Mouse (Mus musculus) hindbrain, embryonic 14.5 days (tissue): ENCODE results near the gene Gm9936. TPM values are rescaled to one million over a fixed set of nuclear protein-coding genes. Genes with fewer than 3 reads are reported as not detected.
"Not testable (repeated sequence)": the region's sequence is repeated elsewhere in the genome, so short reads cannot be mapped to it uniquely, and the experiment has no call there.

Experiments used
- ATAC-seq: fragments of 200-750 bp; cut with Nextera tagmentation; 2 replicates; pipeline ENCODE4 v1.8.0; 2017; ENCODE audit warnings: moderate number of reproducible peaks, mild to moderate bottlenecking, moderate TSS enrichment, moderate library complexity; ENCODE audit not compliant: low FRiP score
- DNase-seq: peaks from one replicate; pipeline ENCODE4 v3.0.0-alpha.2; 2015; ENCODE audit warnings: low spot score
- H3K27ac ChIP-seq: fragments of 300-500 bp; sonication (generic); 2 replicates; pipeline ENCODE4 v1.5.1; 2014; ENCODE audit warnings: mild to moderate bottlenecking, moderate library complexity
- H3K27me3 ChIP-seq: fragments of 300-500 bp; sonication (generic); 2 replicates; pipeline ENCODE4 v1.6.1; 2014; ENCODE audit warnings: mild to moderate bottlenecking, low read length, mixed read lengths; ENCODE audit not compliant: control insufficient read depth, insufficient read depth
- H3K36me3 ChIP-seq: fragments of 300-500 bp; sonication (generic); replicated peaks from 2 replicates; pipeline ENCODE4 v1.6.1; 2014; ENCODE audit not compliant: control insufficient read depth, insufficient read depth
- H3K4me1 ChIP-seq: fragments of 300-500 bp; sonication (generic); replicated peaks from 2 replicates; pipeline ENCODE4 v1.6.1; 2014; ENCODE audit warnings: antibody characterized with exemption, low read length, mixed read lengths; ENCODE audit not compliant: control insufficient read depth, insufficient read depth
- H3K4me2 ChIP-seq: fragments of 300-500 bp; sonication (generic); replicated peaks from 2 replicates; pipeline ENCODE4 v1.6.1; 2014; ENCODE audit warnings: mild to moderate bottlenecking, moderate library complexity
- H3K4me3 ChIP-seq: fragments of 300-500 bp; sonication (generic); replicated peaks from 2 replicates; pipeline ENCODE4 v1.5.1; 2014; ENCODE audit warnings: mild to moderate bottlenecking, low read length
- H3K9ac ChIP-seq: fragments of 300-500 bp; sonication (generic); 2 replicates; pipeline ENCODE4 v1.6.1; 2014
- H3K9me3 ChIP-seq: fragments of 300-500 bp; sonication (generic); 2 replicates; pipeline ENCODE4 v1.6.1; 2016; ENCODE audit warnings: low read length; ENCODE audit not compliant: control insufficient read depth
- WGBS: fragments of 180-500 bp; shearing (Covaris S2); extraction: QIAGEN DNeasy Blood & Tissue Kit; methylation state at CpG from one replicate; pipeline ENCODE4 v1.1.7; 2014; 5-methylcytosine and 5-hydroxymethylcytosine counted together
- polyA plus RNA-seq: library from polyadenylated mRNA; unstranded; fragments of >200 nt; fragmentation: Nextera tagmentation; extraction: Ambion mirVana; gene quantifications from 2 replicates; pipeline ENCODE4 v1.2.1, GENCODE M21; 2014

Gm9936 gene
- polyA plus RNA-seq, 1 experiment from 2014 or later: 2.6 TPM

DNA sequence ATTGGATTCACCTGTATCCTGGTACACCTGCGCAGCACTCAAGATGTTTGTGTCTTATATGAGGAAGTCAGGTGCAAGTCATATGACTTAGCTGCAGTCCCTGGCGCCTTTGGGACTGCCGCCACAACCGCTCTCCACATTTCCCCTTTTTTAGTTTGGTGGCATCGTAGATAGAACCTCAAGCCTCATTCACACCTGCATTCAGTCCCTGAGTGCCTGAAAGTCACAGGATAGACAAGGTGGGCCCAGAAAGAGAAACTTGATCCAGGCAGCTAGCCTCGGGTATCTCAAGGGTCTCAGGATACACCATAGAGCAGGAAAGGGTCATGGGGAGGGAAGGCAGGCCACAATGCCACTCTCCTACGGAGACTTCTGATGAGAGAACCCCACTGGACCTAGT, 23.8 kb upstream of the Gm9936 start:
- H3K27me3 ChIP-seq, ATAC-seq: not testable (repeated sequence)

DNA sequence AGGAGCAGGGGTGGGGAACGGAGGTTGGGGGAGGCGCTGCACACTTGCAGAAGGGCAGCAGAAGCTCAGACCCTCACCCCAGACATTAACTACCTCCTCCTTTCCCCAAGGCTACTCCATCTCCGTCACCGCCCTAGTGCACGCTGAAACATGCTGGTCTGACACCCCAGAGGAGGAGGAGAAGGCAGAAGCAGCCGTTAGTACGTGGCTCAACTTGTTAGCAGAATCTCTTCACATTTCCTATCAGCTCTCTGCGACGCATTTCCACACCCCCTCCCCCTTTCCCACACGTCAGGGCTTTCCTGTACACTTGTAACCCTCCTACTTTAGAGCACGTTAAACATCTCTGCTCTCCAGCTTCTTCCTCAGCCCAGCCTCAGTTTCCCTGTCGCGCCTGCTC, 20.9 kb upstream of the Gm9936 start:
- H3K27ac ChIP-seq: no peak overlapping the region
- no peak for ATAC-seq
- no peak overlapping the region for H3K9ac ChIP-seq
- H3K4me1 ChIP-seq: no peaks in the 10 kb centered on the region
- H3K36me3 ChIP-seq: no peaks in the 10 kb centered on the region
- no peaks in the 10 kb centered on the region for H3K27me3 ChIP-seq
- H3K9me3 ChIP-seq: no peaks in the 10 kb centered on the region
- no peak overlapping the region for H3K4me3 ChIP-seq
- DNase-seq: no peak
- H3K4me2 ChIP-seq: no peak overlapping the region
- 69% methylated on average over 13 of the region's 13 CpGs for WGBS

More for the DNA sequence above, 23.8 kb upstream of the Gm9936 start:
- not testable (repeated sequence) for DNase-seq, H3K27ac ChIP-seq, H3K4me2 ChIP-seq, H3K9ac ChIP-seq, H3K4me1 ChIP-seq, H3K9me3 ChIP-seq, H3K36me3 ChIP-seq, H3K4me3 ChIP-seq
- 88% methylated on average over 6 of the region's 7 CpGs for WGBS

DNA sequence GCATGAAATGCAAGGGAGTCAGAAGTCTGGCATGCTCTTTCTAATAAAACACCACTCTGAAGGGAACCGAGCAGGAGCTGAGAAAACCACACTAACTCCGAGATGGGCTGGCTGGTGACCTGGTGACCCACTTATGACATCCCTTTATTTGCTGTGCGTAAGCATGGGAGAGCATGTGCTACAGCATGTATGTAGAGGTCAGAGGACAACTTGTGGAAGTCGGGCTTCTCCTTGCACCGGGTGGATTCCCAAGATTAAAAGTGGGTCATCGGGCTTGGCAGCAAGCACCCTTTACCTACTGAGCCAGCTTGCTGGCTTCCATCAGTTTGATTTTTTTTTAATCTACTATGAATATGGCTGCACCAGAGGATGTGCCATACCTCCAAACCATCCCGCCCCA, 19.0 kb upstream of the Gm9936 start:
- Histone ChIP-seq H3K4me3 (no peak overlapping the region), H3K36me3 (no peaks in the 10 kb centered on the region), H3K4me1 (no peaks in the 10 kb centered on the region), H3K9ac (no peak overlapping the region), H3K27me3 (no peaks in the 10 kb centered on the region), H3K9me3 (no peaks in the 10 kb centered on the region), H3K27ac (no peak overlapping the region), H3K4me2 (no peak overlapping the region)
- ATAC-seq: no peak
- 65% methylated on average over 7 of the region's 7 CpGs for WGBS
- DNase-seq: no peak

DNA sequence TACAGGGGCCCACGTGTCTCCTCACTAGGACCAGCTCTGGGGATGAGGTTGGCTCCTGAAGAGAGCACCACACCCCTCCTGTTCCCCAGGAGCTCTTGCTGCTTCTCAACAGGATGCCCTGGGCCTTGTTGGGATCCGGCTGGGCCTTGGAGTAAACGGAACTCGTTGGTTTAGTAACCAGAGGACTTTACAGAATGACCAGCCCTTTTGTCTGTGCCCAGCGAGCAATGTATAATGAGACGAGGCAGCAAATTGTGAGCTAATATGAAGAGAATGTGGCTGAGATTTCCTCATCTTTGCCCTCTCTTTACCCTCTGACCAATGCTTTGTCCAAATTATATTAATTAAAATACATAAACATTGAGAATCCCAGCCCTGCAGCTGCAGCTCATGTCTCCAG, 17.8 kb upstream of the Gm9936 start:
- no peak overlapping the region for H3K9ac ChIP-seq
- no peak overlapping the region for H3K4me2 ChIP-seq
- H3K4me3 ChIP-seq: no peak overlapping the region
- no peaks in the 10 kb centered on the region for H3K4me1 ChIP-seq
- H3K36me3 ChIP-seq: no peaks in the 10 kb centered on the region
- DNase-seq: no peak
- no peak for ATAC-seq
- H3K27me3 ChIP-seq: no peaks in the 10 kb centered on the region
- 22% methylated on average over 6 of the region's 6 CpGs for WGBS
- H3K27ac ChIP-seq: no peak overlapping the region
- no peaks in the 10 kb centered on the region for H3K9me3 ChIP-seq

DNA sequence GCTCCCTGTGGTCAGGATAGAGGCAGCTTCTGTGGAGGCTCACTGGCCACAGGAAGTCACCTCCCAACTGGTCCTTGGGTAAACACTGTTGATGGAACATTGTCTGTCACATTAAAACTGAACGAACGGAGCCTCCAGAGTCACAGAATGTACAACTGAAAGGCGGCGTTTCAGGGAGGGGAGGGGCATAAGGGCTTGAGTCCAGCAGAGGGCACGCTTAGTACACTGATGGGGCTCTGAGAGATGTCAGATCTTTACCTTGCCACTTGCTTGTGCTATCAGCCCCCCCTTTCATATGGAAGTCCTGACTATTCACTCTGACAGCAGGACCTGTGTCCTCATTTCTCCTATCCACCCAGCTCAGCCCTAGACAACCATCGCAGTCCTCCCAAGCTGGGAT, 17.4 kb upstream of the Gm9936 start:
- no peak overlapping the region for H3K27ac ChIP-seq
- ATAC-seq (no peak), DNase-seq (no peak)
- WGBS: 49% methylated on average over 6 of the region's 6 CpGs
- H3K9ac ChIP-seq: no peak overlapping the region
- no peaks in the 10 kb centered on the region for H3K36me3 ChIP-seq
- H3K9me3 ChIP-seq: no peaks in the 10 kb centered on the region
- no peaks in the 10 kb centered on the region for H3K4me1 ChIP-seq
- no peak overlapping the region for H3K4me3 ChIP-seq
- no peak overlapping the region for H3K4me2 ChIP-seq
- no peaks in the 10 kb centered on the region for H3K27me3 ChIP-seq

DNA sequence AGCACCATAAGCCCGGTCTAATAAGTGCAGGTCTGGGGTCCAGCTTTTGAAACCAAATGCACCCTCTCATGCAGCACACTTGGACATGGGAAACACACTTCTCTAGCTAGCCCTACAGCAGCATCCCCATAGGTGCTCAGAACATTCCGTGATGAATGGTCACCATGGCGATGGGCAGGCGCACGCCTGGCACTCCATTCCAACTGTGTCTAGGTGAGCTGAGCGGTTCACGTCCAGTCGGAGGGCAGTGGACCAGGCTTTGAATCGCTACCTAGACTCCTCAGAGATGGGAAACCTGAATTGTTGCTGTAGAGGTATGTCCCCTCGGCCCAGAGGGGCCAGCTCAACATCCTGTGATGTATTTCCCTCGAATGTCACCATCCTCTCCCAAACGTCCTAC, 6.8 kb upstream of the Gm9936 start:
- H3K4me3 ChIP-seq: no peak overlapping the region
- H3K9me3 ChIP-seq: peaks cover 14% of the 10 kb centered on the region
- no peak for DNase-seq
- ATAC-seq: no peak
- WGBS: 82% methylated on average over 12 of the region's 12 CpGs
- no peak overlapping the region for H3K9ac ChIP-seq
- H3K27ac ChIP-seq: no peak overlapping the region
- H3K36me3 ChIP-seq: no peaks in the 10 kb centered on the region
- no peak overlapping the region for H3K4me2 ChIP-seq
- no peaks in the 10 kb centered on the region for H3K4me1 ChIP-seq
- H3K27me3 ChIP-seq: no peaks in the 10 kb centered on the region

DNA sequence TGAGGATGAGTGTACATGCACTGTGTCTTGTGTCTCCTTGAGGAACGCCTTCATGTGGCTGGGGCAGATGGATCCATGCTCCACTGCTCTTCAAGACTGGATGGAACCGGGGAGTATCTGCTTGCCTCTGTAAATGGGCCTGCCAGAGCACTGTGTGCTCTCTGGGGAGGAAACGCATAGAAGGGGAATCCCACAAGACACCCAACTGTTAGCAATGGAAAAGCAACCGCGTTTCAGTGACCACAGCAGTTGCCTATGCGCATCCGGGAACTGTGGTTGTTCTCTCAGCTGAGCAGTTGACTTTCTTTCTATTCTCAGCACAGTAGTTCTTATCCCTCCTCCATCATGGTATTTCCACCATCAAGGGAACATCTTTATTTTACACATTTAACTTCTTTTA, 6.3 kb upstream of the Gm9936 start:
- H3K4me2 ChIP-seq: no peak overlapping the region
- H3K27me3 ChIP-seq: no peaks in the 10 kb centered on the region
- no peak overlapping the region for H3K4me3 ChIP-seq
- WGBS: 77% methylated on average over 7 of the region's 7 CpGs
- H3K4me1 ChIP-seq: no peaks in the 10 kb centered on the region
- H3K27ac ChIP-seq: no peak overlapping the region
- H3K9ac ChIP-seq: no peak overlapping the region
- no peak for ATAC-seq
- DNase-seq: no peak
- H3K9me3 ChIP-seq: peaks cover 14% of the 10 kb centered on the region
- no peaks in the 10 kb centered on the region for H3K36me3 ChIP-seq

DNA sequence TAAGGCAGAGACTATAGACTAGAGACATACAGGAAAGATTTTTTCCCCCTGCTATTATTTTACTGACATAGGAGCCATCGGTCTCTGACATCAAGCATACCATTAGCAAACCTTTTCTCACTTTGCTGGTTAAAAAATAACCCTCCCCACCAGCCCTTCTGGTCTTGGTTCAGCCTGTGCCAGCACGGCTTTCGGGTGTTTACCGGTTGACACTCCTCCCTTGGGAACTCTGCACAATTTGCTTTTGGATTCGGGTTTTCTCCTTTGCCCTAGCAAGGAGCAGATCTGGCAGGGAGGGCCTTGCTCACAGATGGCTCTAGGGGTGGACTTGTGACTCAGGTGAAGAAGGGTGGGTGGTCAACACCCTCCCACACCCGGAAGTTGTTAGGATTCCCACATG, 3.2 kb upstream of the Gm9936 start:
- Histone ChIP-seq H3K4me1 (no peaks in the 10 kb centered on the region), H3K36me3 (no peaks in the 10 kb centered on the region), H3K9ac (no peak overlapping the region), H3K9me3 (no peaks in the 10 kb centered on the region), H3K27me3 (no peaks in the 10 kb centered on the region), H3K4me3 (no peak overlapping the region), H3K27ac (no peak overlapping the region), H3K4me2 (no peak overlapping the region)
- WGBS: 71% methylated on average over 6 of the region's 6 CpGs
- ATAC-seq (no peak), DNase-seq (no peak)

DNA sequence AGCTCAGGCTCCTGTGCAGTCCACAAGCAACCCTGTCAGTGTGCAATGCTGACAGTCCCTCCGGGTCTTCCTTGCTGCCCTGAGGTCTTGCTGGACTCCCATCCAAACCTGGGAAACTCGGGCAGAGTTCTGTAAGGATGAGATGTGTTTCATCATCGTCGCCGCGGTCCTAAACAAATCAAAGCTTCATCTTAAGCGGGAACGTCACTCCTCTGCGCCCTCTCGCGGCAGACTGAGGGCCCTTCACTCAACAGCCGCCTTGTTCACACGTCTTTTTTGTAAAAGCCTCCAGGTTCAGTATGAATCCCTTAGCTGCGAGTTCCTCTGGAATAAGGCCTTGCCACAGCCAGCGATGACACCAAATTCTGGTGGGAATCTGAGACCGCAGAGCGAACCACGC, 771 bp upstream of the Gm9936 start:
- Histone ChIP-seq H3K9me3 (no peaks in the 10 kb centered on the region), H3K4me1 (no peaks in the 10 kb centered on the region), H3K4me2 (peak overlapping the region; percentile 58), H3K36me3 (no peaks in the 10 kb centered on the region), H3K27me3 (no peaks in the 10 kb centered on the region), H3K9ac (peak overlapping the region; percentile 56), H3K27ac (0 out of 2 replicates have a peak overlapping the region, but pooled peaks have one; percentile 26), H3K4me3 (peak overlapping the region; percentile 23)
- WGBS: 6% methylated on average over 18 of the region's 18 CpGs
- DNase-seq: peak; percentile 90
- peak; percentile 40; the same call in 1 of the 2 replicates for ATAC-seq

DNA sequence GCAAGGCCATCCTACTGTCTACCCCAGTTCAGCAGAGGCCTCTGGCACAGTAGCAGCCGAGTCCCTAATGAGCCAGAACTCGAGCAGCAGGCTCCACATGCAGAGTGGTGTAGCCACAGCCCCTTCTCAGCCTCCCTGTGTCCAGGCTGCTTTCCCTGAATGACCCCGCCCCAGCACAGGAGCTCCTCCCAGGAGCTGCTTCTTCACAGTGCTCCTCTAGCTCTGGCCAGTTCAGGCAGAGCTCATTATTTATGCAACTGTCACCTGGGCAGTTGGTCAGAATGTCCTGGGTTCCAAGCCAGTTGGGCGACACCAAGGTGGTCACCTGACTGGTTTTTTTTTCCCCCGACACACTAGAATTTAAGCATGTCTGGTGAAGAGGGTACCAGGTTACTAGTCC, 5.1 kb downstream of the Gm9936 start, which contains the start of gene 4930519G04Rik:
Gene 4930519G04Rik, plus strand, starts transcription at position 301 of the 400 bp plus-strand sequence.
- not testable (repeated sequence) for H3K27ac ChIP-seq, H3K9ac ChIP-seq, ATAC-seq, H3K4me1 ChIP-seq, DNase-seq, H3K9me3 ChIP-seq, H3K4me2 ChIP-seq, H3K36me3 ChIP-seq, H3K4me3 ChIP-seq, H3K27me3 ChIP-seq
- WGBS: 85% methylated on average over 3 of the region's 5 CpGs
